Mouse (Mus musculus): Measurements from ENCODE around the gene Serpind1. TPM values are rescaled to one million over a fixed set of nuclear protein-coding genes. Genes with fewer than 3 reads are reported as not detected.

Gene Serpind1
- polyA plus RNA-seq, 1 experiment, result 1.7 TPM

GRCm38 (mm10) chr16:17316554-17316953 lies 14.6 kb upstream of the Serpind1 start:
- WGBS, result 93% methylated on average over 7 of the region's 7 CpGs
- H3K4me3 ChIP-seq (replicated peaks; ENCODE audit: extremely low read depth, low read depth, low read length), result no peak overlapping the region

GRCm38 (mm10) chr16:17321481-17321880 lies 9.7 kb upstream of the Serpind1 start:
- WGBS, result 48% methylated on average over 5 of the region's 5 CpGs
- H3K4me3 ChIP-seq (replicated peaks; ENCODE audit: extremely low read depth, low read depth, low read length), result no peak overlapping the region
- no peaks in the 10 kb centered on the region for H3K4me1 ChIP-seq (ENCODE audit: control insufficient read depth, insufficient read depth, low read length)
- no peak for TF ChIP-seq POLR2A (IDR thresholded peaks at IDR 0.05; ENCODE audit: borderline replicate concordance, extremely low read depth, low read depth, low read length)
- no peak for TF ChIP-seq CTCF (IDR thresholded peaks at IDR 0.05; ENCODE audit: insufficient read depth, low read length)
- no peak for DNase-seq

More at GRCm38 (mm10) chr16:17316554-17316953, 14.6 kb upstream of the Serpind1 start:
- DNase-seq, result no peak
- no peaks in the 10 kb centered on the region for H3K4me1 ChIP-seq (ENCODE audit: control insufficient read depth, insufficient read depth, low read length)
- no peak for TF ChIP-seq CTCF (IDR thresholded peaks at IDR 0.05; ENCODE audit: insufficient read depth, low read length)
- no peak for TF ChIP-seq POLR2A (IDR thresholded peaks at IDR 0.05; ENCODE audit: borderline replicate concordance, extremely low read depth, low read depth, low read length)

DNA sequence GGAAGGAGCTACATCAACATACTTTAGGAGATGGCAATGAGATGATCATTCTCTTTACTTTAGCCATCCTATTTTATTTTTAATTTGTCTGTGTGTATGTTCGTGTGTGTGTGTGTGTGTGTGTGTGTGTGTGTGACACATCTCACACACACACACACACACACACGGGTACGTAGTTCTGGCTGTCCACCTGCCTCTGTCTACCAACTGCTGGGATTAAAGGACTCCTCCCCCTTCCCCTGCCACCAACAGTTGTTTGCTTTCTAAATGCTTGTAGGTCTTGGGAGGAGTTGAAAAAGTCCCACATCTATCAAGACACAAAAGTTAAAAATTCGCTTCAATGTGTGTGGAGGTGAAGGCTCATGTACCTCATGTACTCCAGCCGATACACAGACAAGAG lies 6.4 kb upstream of the Serpind1 start:
- Histone ChIP-seq H3K4me1 (ENCODE audit: control insufficient read depth, insufficient read depth, low read length) (no peaks in the 10 kb centered on the region), H3K4me3 (replicated peaks; ENCODE audit: extremely low read depth, low read depth, low read length) (no peak overlapping the region)
- DNase-seq, result no peak
- TF ChIP-seq POLR2A (IDR thresholded peaks at IDR 0.05; ENCODE audit: borderline replicate concordance, extremely low read depth, low read depth, low read length) (no peak), CTCF (IDR thresholded peaks at IDR 0.05; ENCODE audit: insufficient read depth, low read length) (no peak)
- 89% methylated on average over 5 of the region's 5 CpGs for WGBS

GRCm38 (mm10) chr16:17326064-17326463 lies 5.1 kb upstream of the Serpind1 start:
- 94% methylated on average over 2 of the region's 2 CpGs for WGBS
- H3K4me3 ChIP-seq (replicated peaks; ENCODE audit: extremely low read depth, low read depth, low read length), result no peak overlapping the region
- DNase-seq, result no peak
- TF ChIP-seq CTCF (IDR thresholded peaks at IDR 0.05; ENCODE audit: insufficient read depth, low read length) (no peak), POLR2A (IDR thresholded peaks at IDR 0.05; ENCODE audit: borderline replicate concordance, extremely low read depth, low read depth, low read length) (no peak)
- H3K4me1 ChIP-seq (ENCODE audit: control insufficient read depth, insufficient read depth, low read length), result no peaks in the 10 kb centered on the region

DNA sequence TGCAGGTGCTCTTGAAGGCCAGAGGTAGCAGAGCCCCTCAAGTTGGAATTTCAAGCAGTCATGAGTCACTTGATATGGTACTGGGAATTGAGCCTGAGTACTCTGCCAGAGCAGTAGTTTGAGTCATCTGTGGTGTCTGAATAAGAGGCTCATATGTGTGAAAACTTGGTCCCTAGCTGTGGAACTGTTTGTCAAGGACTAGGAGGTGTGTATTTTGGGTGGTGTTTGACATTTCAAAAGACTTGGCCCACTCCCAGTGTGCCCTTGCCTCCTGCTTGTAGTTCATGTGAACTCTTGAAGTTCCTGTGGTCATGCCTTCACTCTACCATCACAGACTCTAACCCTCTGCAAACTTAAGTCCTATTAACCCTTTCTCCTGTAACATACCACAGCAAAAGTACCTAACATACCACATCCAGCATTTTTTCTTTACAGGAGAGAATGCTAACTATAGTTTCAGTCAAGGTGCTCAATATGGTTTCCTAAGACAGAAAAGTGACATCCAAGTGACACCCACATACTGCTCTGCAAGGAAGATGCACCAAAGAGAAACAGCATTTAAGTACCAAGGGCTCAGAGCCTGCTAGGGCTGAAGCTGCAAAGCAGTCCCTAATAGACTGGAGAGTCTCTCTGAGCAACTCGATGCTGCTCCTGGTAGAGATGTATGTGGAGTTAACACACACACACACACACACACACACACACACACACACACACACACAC lies 1.2 kb upstream of the Serpind1 start:
- DNase-seq, result no peak
- 87% methylated on average over 1 of the region's 1 CpGs for WGBS
- Histone ChIP-seq H3K4me3 (replicated peaks; ENCODE audit: extremely low read depth, low read depth, low read length) (no peak overlapping the region), H3K4me1 (ENCODE audit: control insufficient read depth, insufficient read depth, low read length) (no peaks in the 10 kb centered on the region)
- TF ChIP-seq CTCF (IDR thresholded peaks at IDR 0.05; ENCODE audit: insufficient read depth, low read length) (no peak), POLR2A (IDR thresholded peaks at IDR 0.05; ENCODE audit: borderline replicate concordance, extremely low read depth, low read depth, low read length) (no peak)

DNA sequence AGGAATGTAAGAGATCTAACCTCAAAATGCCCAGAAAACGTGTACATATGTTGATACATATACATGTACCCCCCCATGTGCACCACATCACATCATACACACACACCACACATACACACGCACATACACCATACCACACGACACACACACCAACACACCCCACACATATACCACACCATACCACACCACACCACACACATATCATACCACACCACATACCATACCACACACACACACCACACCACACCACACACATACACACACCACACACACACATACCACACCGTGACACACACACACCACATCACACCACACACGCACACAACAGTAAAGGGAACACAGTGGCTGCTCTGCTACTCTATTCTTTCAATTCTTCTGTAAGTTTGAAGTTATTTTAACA lies 684 bp downstream of the Serpind1 start:
- WGBS, result 96% methylated on average over 5 of the region's 5 CpGs
- TF ChIP-seq POLR2A (IDR thresholded peaks at IDR 0.05; ENCODE audit: borderline replicate concordance, extremely low read depth, low read depth, low read length), result no peak
- TF ChIP-seq CTCF (IDR thresholded peaks at IDR 0.05; ENCODE audit: insufficient read depth, low read length), result no peak
- H3K4me1 ChIP-seq (ENCODE audit: control insufficient read depth, insufficient read depth, low read length), result no peaks in the 10 kb centered on the region
- DNase-seq, result no peak
- no peak overlapping the region for H3K4me3 ChIP-seq (replicated peaks; ENCODE audit: extremely low read depth, low read depth, low read length)

DNA sequence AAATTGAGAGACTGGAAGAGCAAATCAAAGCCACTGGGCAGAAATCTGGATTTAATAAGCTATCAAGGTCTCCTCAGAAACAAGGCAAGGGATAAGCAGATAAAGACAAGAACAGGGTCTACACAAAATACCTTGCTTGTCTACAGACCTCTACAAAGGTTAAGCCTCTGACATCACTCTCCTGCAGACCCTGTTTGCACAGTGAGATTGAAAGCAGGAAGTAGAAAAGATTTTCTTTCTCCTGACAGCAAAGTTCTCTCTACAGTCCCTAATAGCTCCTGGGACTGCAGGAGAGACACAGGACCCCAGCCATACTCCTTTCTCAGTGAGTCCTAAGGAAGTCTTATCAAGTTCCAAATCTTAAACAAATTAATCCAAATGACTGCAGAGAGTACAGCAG lies 3.4 kb downstream of the Serpind1 start:
- DNase-seq, result no peak
- H3K4me3 ChIP-seq (replicated peaks; ENCODE audit: extremely low read depth, low read depth, low read length), result no peak overlapping the region
- H3K4me1 ChIP-seq (ENCODE audit: control insufficient read depth, insufficient read depth, low read length), result no peaks in the 10 kb centered on the region
- TF ChIP-seq POLR2A (IDR thresholded peaks at IDR 0.05; ENCODE audit: borderline replicate concordance, extremely low read depth, low read depth, low read length), result no peak
- no peak for TF ChIP-seq CTCF (IDR thresholded peaks at IDR 0.05; ENCODE audit: insufficient read depth, low read length)

GRCm38 (mm10) chr16:17336089-17336488 lies 4.9 kb downstream of the Serpind1 start:
- TF ChIP-seq CTCF (IDR thresholded peaks at IDR 0.05; ENCODE audit: insufficient read depth, low read length) (no peak), POLR2A (IDR thresholded peaks at IDR 0.05; ENCODE audit: borderline replicate concordance, extremely low read depth, low read depth, low read length) (no peak)
- Histone ChIP-seq H3K4me3 (replicated peaks; ENCODE audit: extremely low read depth, low read depth, low read length) (no peak overlapping the region), H3K4me1 (ENCODE audit: control insufficient read depth, insufficient read depth, low read length) (no peaks in the 10 kb centered on the region)
- DNase-seq, result no peak
- WGBS, result 83% methylated on average over 1 of the region's 1 CpGs

DNA sequence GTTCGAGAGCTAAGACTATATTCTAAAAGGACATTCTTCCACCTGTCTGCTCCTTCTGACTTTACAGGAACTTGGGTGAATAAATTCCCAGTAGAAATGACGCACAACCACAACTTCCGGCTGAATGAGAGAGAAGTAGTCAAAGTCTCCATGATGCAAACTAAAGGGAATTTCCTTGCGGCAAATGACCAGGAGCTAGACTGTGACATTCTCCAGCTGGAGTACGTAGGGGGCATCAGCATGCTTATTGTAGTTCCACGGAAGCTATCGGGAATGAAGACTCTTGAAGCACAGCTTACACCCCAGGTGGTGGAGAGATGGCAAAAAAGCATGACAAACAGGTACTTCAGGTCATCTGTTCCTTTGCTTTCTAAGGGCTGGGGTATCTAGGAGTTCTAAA lies 8.5 kb downstream of the Serpind1 start:
- H3K4me1 ChIP-seq (ENCODE audit: control insufficient read depth, insufficient read depth, low read length), result no peaks in the 10 kb centered on the region
- no peak overlapping the region for H3K4me3 ChIP-seq (replicated peaks; ENCODE audit: extremely low read depth, low read depth, low read length)
- 83% methylated on average over 7 of the region's 7 CpGs for whole genome bisulfite sequencing
- DNase-seq, result no peak
- TF ChIP-seq POLR2A (IDR thresholded peaks at IDR 0.05; ENCODE audit: borderline replicate concordance, extremely low read depth, low read depth, low read length), result no peak
- no peak for TF ChIP-seq CTCF (IDR thresholded peaks at IDR 0.05; ENCODE audit: insufficient read depth, low read length)

GRCm38 (mm10) chr16:17340705-17341104 lies 9.5 kb downstream of the Serpind1 start:
- H3K4me3 ChIP-seq (replicated peaks; ENCODE audit: extremely low read depth, low read depth, low read length), result no peak overlapping the region
- DNase-seq, result no peak
- TF ChIP-seq CTCF (IDR thresholded peaks at IDR 0.05; ENCODE audit: insufficient read depth, low read length), result no peak
- no peak for TF ChIP-seq POLR2A (IDR thresholded peaks at IDR 0.05; ENCODE audit: borderline replicate concordance, extremely low read depth, low read depth, low read length)
- H3K4me1 ChIP-seq (ENCODE audit: control insufficient read depth, insufficient read depth, low read length), result peaks cover 3% of the 10 kb centered on the region; the same call in 1 of the 2 replicates
- WGBS, result 82% methylated on average over 2 of the region's 2 CpGs
